Mouse (Mus musculus) induced T-regulatory cell, adult 2 months (primary cell): ENCODE measurements around the gene Arl5b.

ENCODE experiments used
- DNase-seq: peaks from one replicate; pipeline ENCODE4 v3.0.0-alpha.2; 2012; ENCODE audit warnings: low read depth

Gene Arl5b

DNA sequence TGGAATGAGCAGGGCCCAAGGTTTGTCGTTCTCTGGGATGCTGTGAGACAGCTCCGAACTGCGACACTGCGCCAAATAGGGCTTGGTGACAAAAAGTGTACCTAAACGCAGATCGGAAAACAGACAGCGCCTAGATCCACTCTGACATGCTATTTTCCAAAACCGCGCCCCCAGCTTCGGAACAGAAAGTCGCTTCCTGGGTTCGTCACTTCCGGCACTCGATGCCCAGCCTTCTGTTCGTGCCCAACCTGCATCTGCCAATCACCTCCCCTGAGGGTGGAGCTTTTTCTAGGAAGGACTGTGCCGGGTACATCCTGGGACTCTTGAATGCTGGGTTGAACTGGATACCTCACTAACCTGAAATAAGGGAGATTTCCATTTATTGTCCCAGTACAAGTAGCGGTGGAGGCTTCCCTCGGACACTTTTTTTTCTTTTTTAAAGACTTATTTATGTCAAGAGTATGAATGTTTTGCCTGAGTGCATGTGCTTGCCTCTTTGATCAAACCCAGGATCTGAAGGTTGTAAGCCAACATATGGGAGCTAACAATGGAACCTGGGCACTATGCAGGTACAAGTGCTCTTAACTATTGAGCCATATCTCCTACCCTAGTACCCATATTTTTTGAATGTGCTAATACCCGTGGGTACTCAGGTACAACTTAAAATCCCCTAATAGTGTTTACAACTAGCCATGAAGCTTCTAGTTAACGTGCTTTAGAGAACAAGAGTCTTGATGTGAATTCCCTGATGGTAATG, at the start of gene Arl5b:
Gene Arl5b (plus strand): TSS at position 279 of the 757 bp plus-strand sequence.
- DNase-seq: peak; percentile 97

DNA sequence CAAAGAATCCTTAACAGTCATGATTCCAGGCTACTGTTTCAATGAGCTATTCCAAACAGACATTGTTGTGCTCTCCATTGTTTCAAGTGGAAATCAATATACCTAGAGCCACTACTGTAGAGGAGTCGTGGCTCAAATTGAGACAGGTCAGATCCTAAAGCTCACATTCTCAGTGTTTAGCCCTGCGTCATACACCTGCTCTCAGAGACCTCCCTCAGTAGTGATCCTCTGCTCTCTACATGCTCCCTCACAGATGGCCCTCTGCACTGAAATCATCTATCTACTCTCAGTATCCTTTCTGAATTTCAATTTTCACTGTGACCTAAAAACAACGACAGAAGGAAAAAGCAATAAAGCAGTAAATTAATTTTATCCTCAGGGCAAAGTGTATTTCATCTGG, 41.7 kb upstream of the Arl5b start:
- no peak for DNase-seq

DNA sequence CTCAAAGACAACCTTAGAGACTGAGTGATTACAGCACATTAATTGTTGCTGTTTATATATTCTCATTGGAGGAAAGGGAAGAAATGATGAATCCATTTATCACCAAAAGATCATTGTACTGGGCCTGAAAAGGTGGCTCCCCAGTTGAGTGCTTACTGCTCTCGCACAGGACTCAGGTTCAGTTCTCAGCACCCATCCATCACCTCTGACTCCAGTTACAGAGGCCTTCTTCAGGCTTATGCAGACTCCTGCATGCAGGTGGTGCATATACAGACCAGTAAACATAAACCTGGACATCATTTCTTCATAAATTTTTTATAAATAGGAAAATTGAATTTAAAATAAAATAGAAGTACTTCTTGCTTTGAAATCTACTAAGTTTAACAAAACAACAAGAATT, 41.1 kb upstream of the Arl5b start:
- no peak for DNase-seq

DNA sequence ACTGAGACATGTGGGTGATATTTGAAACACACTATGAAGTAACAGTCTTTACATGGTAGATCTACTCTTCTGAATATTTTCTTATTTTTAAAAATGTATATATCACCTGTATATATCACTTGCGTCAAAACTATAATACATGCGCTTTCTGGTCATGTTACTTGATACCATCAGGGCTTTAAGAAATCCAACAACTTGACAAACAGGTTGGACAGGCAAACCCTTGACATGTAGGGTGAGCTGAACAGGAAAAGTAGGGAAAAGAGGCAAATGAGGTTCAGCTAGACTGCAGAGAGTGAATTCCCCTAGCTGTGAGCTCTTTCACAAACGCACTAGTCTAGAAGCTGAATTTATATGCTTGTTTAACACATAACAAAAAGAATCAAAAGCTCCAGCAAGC, 22.4 kb upstream of the Arl5b start:
- no peak for DNase-seq

DNA sequence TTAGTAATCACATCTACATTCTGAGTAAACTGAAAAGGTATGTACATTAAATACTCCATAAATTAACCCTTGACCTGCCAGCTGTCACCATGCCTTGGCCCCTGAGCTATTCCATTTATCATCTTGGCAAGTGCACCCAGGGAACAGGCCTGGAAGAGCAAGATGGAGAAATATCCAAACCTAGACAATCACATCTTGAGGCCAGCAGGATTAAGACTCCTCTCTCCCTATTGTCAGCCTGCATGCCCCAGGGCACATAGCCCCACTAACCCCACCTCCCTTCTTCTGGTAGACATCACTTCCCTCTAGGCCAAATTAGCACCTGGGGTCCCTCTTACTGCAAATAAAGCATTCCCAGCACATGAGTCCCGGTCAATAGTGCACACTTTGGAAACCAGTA, 21.4 kb upstream of the Arl5b start:
- no peak for DNase-seq

DNA sequence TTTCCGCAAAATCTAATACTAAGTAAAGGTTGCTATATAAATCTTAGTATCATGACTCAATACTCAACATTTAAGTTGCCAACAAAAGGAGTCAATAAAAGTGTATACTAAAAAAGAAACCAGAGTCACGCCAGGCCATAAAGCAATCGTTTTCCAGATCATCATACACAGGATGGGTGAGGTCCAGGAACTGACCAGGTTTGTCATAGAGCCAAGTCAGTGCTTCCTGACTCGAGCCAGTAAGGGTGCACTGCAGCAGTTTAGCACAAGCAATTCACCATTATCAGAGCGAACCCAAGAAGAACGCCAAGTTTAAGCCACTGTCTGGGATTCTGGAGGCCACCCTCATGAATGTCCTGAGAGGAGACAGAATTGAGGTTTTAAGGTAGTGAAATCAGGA, 10.5 kb upstream of the Arl5b start:
- no peak for DNase-seq

DNA sequence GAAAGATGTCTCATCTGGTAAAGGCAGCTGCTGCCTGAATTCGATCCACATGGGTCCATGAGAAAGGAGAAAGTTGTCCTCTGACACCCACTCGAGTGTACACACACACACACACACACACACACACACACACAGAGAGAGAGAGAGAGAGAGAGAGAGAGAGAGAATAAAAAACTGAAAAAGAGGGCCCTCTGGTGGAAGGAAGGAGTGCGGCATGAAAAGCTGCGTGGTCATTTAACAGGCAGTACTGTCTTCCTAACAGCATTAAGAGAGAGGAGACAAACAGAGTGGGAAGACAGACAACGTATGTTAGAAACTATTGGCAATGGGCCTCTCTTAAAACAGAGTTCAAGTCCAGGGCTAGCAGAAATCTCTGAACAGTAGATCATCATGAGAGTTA, 8.9 kb upstream of the Arl5b start:
- peak; percentile 55 for DNase-seq

DNA sequence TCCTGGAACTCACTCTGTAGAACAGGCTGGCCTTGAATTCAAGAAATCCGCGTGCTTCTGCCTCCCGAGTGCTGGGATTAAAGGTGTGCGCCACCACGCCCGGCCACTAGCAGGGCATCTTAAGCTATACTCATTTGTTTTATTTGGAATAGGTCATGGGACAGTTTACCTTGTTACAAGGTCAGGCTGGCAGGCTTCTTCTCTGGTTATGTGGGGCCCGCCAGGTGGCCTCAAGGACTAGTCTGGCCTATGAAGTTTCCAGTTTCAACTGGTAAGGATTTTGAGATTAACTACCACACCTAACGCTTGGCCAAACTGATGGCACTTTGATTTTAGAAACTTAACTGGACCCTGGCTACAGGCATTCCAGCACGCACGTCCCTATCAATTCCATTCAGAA, 5.3 kb downstream of the Arl5b start:
- DNase-seq: no peak

DNA sequence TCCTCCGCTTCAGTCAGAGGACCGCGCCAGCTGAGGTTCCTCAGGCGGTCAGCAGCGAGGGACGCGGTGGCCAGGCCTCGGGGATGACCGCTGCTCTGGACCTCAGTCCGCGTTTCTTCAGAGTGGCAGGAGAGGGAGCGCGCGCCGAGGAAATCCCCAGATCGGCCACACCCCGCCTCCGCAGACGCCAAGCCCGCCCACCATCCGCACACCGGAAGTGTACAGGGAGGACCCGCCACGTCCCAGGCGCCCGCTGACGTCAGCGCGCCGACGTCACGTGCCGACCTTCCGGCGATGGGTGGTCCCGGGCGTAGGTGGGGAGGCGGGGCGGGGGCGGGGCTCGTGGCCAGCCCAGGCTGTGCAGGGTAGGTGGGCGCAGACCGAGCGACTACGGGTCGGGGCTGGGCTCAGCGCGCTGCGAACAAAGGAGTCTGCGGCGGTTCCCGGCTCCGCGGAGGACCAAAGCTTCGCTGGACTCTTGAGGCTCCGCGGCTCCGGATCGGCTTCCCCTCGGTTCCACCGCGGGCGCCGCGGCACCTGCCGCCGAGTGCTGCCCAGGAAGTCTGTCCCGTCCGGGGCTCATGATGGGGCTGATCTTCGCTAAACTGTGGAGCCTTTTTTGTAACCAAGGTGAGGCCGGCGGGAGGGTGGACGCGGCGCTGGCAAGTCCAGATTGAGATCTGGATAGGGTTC, 5.9 kb downstream of the Arl5b start, which contains the start of gene Nsun6:
Gene Nsun6 (minus strand): TSS at position 125 of the 693 bp plus-strand sequence.
- peak; percentile 97 for DNase-seq

DNA sequence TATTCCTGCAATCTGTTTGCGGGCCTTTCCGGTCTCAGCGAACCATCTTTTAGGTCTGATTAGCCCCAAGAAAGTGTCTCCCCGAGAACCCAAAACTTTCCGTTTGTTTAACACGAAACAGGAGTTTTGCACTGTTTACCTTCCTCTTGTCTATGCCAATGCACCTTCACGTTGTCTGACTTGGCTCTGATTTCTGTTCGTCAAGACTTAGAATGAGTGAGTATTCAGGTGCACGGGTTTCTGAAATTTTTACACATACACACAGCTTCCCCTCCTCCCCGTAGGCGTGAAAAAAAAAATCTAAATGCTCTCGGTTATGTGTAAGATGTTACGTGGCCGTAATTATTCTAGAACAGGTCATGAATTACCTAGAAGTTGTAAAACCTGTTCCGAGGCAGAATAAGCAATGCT, 6.6 kb downstream of the Arl5b start:
- DNase-seq: peak; percentile 72

DNA sequence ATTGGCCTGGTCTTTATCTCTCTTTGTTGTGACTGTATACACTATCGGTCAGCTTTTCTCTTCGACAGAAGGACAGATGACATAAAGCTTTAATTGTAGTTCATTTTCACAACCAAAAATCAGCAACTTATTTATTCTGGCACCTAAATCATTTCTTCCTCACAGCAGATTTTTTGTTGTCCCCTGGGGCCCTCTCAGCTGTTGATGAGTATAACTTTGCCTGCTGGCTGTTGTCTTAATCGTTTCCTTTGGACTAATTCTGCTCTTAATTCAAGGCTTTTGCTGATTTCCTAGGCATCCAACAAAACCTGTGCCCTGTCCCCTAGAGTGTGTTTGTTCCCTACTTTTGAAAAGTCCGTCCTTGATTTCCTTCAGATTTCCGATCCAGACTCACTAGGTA, 9.0 kb downstream of the Arl5b start:
- DNase-seq: no peak

DNA sequence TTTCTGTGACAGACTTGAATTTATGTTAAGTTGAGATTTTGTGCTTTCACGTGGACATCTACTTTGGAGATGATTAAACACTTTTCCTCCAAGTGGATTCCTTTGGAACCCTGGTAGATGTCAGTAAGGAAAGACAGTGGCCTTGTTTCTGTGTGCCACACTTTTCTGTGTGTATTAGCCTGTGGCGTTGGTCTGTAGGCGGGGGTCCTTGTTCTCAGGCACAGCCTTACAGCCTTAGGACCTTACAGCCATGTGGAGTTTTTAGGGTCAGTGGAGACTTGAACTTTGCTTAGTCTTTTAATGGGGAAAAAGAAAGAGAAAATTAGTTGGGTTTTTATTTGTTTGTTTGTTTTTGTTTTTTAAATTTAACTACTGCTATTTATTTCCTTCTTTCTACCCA, 11.7 kb downstream of the Arl5b start:
- DNase-seq: no peak

DNA sequence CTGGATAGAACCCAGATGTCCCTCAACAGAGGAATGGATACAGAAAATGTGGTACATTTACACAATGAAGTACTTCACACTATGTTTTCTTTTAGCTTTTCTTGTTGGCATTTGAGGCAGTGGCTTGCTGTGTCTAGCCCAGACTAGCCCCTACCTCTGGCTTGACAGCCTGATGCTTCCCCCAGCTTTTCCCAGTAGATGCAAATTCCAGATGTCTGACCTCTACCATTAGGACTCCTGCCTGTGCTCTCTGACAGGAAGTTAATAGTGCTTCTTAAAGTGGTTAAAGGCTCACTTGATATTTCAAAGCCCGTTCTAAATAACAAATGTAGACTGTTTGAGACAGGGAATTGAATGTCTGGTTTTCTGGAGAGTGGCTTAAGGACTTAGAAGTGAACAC, 14.6 kb downstream of the Arl5b start:
- no peak for DNase-seq

DNA sequence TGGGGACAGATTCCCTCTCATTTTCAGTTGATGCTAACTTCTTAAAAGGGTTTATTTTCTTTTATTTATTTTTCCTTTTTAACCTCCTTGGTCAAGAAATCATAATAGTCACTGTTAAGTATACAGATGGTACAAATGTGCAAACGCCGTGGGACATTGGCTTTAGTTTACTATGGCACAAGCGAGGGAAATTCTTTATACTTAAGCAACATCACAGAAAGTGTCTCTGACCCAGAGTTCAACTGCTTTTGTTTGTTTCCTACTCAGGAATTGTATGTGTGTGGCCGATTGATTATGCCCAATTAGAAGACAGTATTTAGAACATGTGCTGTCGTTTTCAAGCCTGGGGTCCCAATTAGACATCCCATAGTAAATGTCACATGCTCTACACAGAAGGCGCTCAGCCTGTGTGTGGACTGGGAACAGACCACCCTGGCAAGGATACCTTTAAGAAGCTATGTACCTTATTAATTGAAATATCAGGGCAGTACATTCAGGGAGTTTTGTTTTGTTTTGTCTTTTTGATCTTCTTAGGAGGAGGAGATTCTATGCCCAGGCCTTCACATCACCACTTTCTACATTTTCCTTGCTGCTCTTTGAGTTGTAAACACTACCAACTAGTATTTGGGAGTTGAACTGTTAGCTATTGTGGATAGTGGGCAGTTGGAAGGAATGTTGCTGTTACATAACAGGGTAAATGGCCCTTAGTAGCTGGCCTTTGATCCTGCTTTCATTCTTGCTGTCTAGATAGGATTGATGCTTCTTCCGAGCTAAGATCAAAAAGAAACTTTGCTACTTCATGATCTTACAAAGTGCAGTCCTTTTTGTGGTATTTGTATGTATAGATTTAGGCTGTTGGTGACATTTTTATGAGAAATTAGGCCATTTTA, 15.4 kb downstream of the Arl5b start:
- no peak for DNase-seq

DNA sequence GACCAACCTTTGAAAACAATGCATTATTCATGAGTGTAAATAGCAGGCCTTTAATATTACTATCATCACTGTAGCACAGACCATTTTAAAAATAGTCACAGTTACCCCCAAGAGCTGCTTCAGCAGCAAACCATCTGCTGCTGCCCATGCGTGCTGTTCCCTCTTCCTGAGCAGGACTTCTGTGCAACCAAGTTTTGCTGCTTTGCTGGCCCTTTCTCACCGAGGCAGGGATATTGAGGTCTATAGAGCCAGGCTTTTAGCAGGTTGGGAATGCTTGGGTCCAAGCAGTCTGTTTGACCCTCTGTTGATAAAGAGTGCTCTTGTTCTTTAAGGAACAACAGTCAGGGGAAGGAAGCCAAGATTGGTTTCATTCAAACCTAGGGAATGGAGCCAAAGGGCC, 16.3 kb downstream of the Arl5b start:
- no peak for DNase-seq

DNA sequence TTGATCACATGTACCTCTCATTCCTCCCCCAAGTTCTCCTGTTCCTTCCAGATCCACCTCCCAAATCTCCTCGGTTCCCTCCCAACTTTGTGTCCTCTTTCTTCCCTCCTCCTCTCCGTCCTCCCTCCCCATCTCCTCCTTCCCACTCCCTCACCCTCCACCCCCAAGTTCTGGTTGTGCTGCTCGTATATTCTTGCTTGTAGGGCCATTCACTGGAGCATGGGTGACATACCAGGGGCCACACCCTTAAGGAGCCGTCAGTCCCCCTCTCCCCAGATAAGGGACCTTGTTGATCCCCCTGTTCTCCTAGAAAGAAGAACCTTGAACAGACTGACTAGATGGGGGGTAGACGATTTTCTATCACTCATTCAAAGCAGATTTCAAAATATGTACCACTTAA, 17.9 kb downstream of the Arl5b start:
- no peak for DNase-seq

DNA sequence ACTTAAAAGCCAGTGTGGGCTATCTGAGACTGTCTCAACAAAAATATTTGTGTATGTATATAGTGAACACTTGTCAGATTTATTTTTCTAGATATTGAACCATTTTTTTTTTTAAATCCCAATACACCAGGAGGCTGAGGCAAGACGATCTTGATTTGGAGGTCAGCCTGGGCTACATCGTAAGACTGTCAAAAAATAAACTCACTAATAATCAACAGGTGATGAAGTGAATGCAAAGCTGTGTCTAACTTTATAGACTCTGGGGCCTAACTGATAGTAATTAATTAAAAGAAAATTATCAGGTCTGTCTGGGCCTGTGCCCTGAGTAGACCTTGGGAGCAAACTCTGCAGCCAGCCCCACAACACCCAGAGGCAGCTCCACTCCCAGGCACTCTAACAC, 34.5 kb downstream of the Arl5b start:
- no peak for DNase-seq

DNA sequence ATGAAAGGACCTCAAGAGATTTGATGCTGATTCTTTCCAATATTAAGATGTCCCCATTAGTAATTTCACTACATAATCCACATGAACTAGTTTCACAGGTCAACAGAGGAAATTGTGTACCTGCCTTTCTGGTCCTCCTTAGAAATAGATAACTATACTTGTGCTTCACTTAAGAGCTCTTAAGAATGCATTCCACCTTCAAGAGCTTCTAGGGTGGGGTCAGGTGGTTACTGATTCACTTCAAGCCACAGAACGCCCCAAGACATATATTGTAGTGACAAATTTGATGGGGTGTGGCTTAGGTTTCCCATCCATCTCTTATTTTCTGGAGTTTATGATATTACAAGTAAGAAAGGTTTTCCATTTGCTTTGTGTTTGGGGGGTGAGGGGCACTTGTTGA, 38.1 kb downstream of the Arl5b start:
- no peak for DNase-seq

DNA sequence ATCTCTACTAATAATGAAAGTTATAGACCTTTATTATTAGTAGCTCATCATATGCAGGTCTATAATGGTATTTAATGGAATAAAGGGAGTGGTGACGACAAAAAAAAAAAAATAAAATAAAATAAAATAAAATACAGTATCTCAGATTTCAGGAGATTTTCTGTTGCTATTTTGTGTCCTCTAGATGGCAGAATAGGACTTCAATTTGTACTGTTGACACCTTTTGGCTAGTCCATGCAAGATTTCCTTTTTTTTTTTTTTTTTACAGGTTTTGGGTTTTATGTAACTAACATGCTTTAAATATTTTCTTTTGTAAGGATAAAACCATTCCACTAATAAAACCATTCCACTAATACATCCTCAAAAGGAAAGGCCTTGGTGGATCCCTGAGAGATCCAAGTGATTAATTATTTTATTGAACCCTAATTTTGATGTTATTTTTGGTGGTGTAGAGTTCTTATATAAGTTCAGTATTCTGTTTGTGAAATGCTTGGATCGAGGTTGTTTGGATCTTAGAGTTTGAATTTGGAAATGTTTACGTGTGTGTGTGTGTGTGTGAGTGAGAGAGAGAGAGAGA, 47.4 kb downstream of the Arl5b start:
- no peak for DNase-seq

DNA sequence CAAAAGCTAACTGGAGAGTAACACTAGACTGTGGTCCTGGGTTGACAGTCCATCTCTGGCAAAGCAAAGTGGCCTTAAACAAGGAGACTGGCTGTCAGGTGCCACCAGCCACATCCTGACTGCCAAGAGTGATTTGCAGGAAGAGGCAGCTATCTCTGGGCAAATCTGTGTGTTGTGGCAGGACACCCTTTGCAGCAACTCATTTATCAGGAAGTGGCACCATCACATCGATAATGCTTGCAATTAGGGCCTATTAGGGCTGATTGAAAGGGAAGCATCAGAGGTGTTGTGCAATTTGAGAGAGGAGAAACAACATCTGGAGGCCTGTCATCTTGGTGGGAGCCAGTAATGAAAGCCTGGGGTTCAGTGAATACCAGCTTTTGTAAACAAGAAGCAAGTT, 55.2 kb downstream of the Arl5b start:
- no peak for DNase-seq

DNA sequence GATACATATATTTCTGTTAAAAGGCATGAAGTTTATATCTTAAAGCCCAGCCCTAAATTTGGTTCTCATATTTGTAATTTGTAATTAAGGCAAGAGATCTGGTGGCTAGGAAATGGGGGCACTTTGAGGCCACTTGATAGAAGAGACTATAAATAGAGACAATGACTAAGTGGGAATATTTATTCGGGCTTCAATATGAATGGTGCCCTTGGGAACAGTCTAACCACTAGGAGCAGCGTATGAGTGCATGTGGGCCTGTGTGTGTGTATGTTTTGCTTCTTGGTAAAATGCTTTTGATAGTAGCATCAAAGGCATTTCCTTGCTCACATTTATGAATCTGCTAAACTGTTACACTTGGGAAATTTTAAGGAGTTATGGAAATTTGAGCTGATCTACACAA, 62.1 kb downstream of the Arl5b start:
- no peak for DNase-seq

DNA sequence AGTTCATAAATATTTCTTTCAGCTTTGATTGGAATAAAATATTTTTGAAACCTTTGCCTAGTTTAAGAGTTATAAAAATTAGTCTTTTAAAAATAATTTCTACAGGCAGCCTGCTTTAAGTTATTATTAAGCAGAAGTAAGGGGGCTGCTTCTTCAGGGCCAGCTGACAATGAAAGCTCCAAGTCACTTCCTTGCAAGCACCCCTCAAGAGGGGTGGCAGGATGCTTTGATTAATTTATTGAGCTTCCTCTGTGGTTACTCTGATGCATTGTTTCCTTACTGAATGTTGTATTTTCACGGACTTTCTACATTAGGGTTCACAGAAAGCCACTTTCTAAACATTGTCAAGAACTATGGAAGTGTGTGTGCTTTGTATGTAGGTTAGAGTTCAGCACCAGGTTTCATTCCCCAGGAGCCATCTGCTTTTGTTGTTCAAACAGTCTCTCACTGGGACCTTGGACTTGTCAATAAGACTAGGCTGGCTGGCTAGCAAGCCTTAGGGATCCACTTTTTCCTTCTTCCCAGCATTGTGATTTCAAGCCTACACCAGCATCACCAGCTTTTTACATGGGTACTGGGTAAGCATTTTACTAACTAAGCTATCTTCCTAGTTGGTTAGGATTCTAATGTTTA, 62.7 kb downstream of the Arl5b start:
- DNase-seq: no peak
